Mouse (Mus musculus) bone marrow macrophage, adult 2 months (primary cell): ENCODE measurements around the gene Cdc123.

Experiments used
- CTCF ChIP-seq: IDR thresholded peaks from 2 replicates; pipeline ENCODE4 v1.5.1; 2012; ENCODE audit warnings: low read depth, mild to moderate bottlenecking, low read length, moderate library complexity
- POLR2A ChIP-seq: IDR thresholded peaks from 2 replicates; pipeline ENCODE4 v1.6.1; 2012; ENCODE audit warnings: mild to moderate bottlenecking, low read depth, low read length, borderline replicate concordance

DNA sequence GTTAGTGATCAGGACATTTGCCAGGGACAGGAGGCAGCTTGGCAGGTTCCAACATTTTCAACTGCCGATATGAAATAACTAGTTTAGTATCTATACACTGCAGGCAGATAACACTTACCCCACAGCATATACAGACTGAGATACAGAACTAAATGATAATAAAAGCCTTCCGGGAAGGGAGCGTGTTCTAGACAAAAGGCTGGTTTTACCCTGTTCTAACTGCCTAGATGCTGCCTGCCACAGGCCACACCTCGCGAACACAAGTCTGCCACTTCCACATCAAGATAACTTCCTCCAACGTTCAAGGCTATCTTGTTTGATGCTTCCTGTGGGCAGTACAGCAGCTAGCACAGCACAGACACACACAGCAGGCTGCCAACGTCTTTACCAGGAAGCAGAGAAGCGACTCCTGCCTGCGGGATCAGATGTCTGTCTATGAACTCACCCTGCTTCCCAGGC lies 43.8 kb downstream of the Cdc123 start:
- TF ChIP-seq POLR2A (no peak), CTCF (no peak)
